Mouse (Mus musculus) MEL (cell line): ENCODE measurements at regions not wholly inside any gene's neighbourhood (a gene's known extent, or its start where the extent isn't known, plus 50 kb on each side); places are given as distances from the start of the nearest gene placed in this dataset.

Experiments
- DNase-seq: peaks from one replicate; pipeline ENCODE4 v3.0.0; 2011; ENCODE audit warnings: low read depth, low spot score
- H3K27ac ChIP-seq: 2 replicates; pipeline ENCODE4 v1.5.1; 2012; ENCODE audit warnings: low read depth, mild to moderate bottlenecking, control low read depth, low read length, moderate library complexity; ENCODE audit not compliant: control insufficient read depth
- H3K27me3 ChIP-seq, 2 experiments: fragments of 150-350 bp in 1 of 2; sonication (generic) in 1 of 2; 2 replicates each; pipeline ENCODE4 v1.6.1; 2012; ENCODE audit warnings: low read length in 2 of 2, mild to moderate bottlenecking in 2 of 2, improper control_type of control experiment in 1 of 2, moderate library complexity in 1 of 2; ENCODE audit not compliant: insufficient read depth in 2 of 2, control insufficient read depth in 1 of 2
- H3K36me3 ChIP-seq, 2 experiments: 2 replicates each; pipeline ENCODE4 v1.6.1; 2012 to 2014; ENCODE audit warnings: low read length in 2 of 2, improper control_type of control experiment in 1 of 2, inconsistent platforms in 1 of 2, mild to moderate bottlenecking in 1 of 2; ENCODE audit not compliant: insufficient read depth in 2 of 2, control insufficient read depth in 1 of 2
- H3K4me1 ChIP-seq, 2 experiments: fragments of 150-350 bp in 1 of 2; sonication (generic) in 1 of 2; 2 replicates each; pipeline ENCODE4 v1.6.1; 2012; ENCODE audit warnings: low read length in 2 of 2, improper control_type of control experiment in 1 of 2, mild to moderate bottlenecking in 1 of 2; ENCODE audit not compliant: insufficient read depth in 2 of 2, control insufficient read depth in 1 of 2
- H3K4me3 ChIP-seq, 2 experiments: fragments of 150-350 bp in 1 of 2; sonication (generic) in 1 of 2; 2 replicates each; pipeline ENCODE4 v1.5.1; 2012; ENCODE audit warnings: low read depth in 2 of 2, low read length in 2 of 2, mild to moderate bottlenecking in 2 of 2, moderate library complexity in 2 of 2, control low read depth in 1 of 2, improper control_type of control experiment in 1 of 2; ENCODE audit not compliant: control insufficient read depth in 1 of 2, insufficient read depth in 1 of 2
- H3K79me2 ChIP-seq: 2 replicates; pipeline ENCODE4 v1.6.1; 2012; ENCODE audit warnings: mild to moderate bottlenecking, low read length, moderate library complexity; ENCODE audit not compliant: control insufficient read depth, poor library complexity, insufficient read depth
- H3K9ac ChIP-seq: 2 replicates; pipeline ENCODE4 v1.6.1; 2012; ENCODE audit warnings: low read depth, mild to moderate bottlenecking, control low read depth, low read length, moderate library complexity; ENCODE audit not compliant: control insufficient read depth, poor library complexity, severe bottlenecking
- H3K9me3 ChIP-seq: fragments of 150-350 bp; sonication (generic); replicated peaks from 2 replicates; pipeline ENCODE4 v1.6.1; 2012; ENCODE audit warnings: mild to moderate bottlenecking, low read length, improper control_type of control experiment, moderate library complexity; ENCODE audit not compliant: insufficient read depth
- BHLHE40 ChIP-seq: IDR thresholded peaks from 2 replicates; pipeline ENCODE4 v1.6.1; 2012; ENCODE audit warnings: low read depth, mild to moderate bottlenecking, inconsistent platforms, low read length, improper control_type of control experiment, borderline replicate concordance
- CHD1 ChIP-seq: IDR thresholded peaks from 2 replicates; pipeline ENCODE4 v1.6.1; 2012; ENCODE audit warnings: low read depth, mild to moderate bottlenecking, inconsistent platforms, low read length, improper control_type of control experiment
- CHD2 ChIP-seq: IDR thresholded peaks from 2 replicates; pipeline ENCODE4 v1.6.1; 2011; ENCODE audit warnings: low read length, improper control_type of control experiment
- EP300 ChIP-seq, 2 experiments: IDR thresholded peaks; 2 replicates each; pipeline ENCODE4 v1.6.1; 2011; ENCODE audit warnings: improper control_type of control experiment in 2 of 2, low read length in 2 of 2, low read depth in 1 of 2, mild to moderate bottlenecking in 1 of 2
- GABPA ChIP-seq: IDR thresholded peaks from 2 replicates; pipeline ENCODE4 v1.6.1; 2012; ENCODE audit warnings: low read depth, mild to moderate bottlenecking, inconsistent platforms, low read length, improper control_type of control experiment, moderate library complexity
- GATA1 ChIP-seq: IDR thresholded peaks from 2 replicates; pipeline ENCODE4 v1.6.1; 2011; ENCODE audit warnings: low read depth, low read length, improper control_type of control experiment
- JUND ChIP-seq: IDR thresholded peaks from 2 replicates; pipeline ENCODE4 v1.6.1; 2011; ENCODE audit warnings: low read depth, mild to moderate bottlenecking, improper control_type of control experiment, low read length
- KAT2A ChIP-seq: conservative IDR thresholded peaks from 2 replicates; pipeline ENCODE4 v1.6.1; 2012; ENCODE audit warnings: low read depth, low read length, improper control_type of control experiment, inconsistent platforms
- MAFK ChIP-seq: IDR thresholded peaks from 2 replicates; pipeline ENCODE4 v1.6.1; 2011; ENCODE audit warnings: low read depth, mild to moderate bottlenecking, low read length, improper control_type of control experiment, borderline replicate concordance
- MAX ChIP-seq: IDR thresholded peaks from 2 replicates; pipeline ENCODE4 v1.6.1; 2011; ENCODE audit warnings: low read length, improper control_type of control experiment
- NRF1 ChIP-seq: IDR thresholded peaks from 2 replicates; pipeline ENCODE4 v1.6.1; 2014; ENCODE audit warnings: low read depth, mild to moderate bottlenecking, inconsistent platforms, low read length, improper control_type of control experiment, moderate library complexity; ENCODE audit not compliant: poor library complexity, insufficient read depth, severe bottlenecking
- POLR2A ChIP-seq, 2 experiments: IDR thresholded peaks; 2 replicates each; pipeline ENCODE4 v1.6.1; 2011 to 2012; ENCODE audit warnings: low read length in 2 of 2, mild to moderate bottlenecking in 2 of 2, control low read depth in 1 of 2, improper control_type of control experiment in 1 of 2, low read depth in 1 of 2, moderate library complexity in 1 of 2; ENCODE audit not compliant: control insufficient read depth in 1 of 2, insufficient read depth in 1 of 2, poor library complexity in 1 of 2
- POLR2AphosphoS5 ChIP-seq: IDR thresholded peaks from 2 replicates; pipeline ENCODE4 v1.6.1; 2012; ENCODE audit warnings: low read depth, borderline replicate concordance, mild to moderate bottlenecking, inconsistent platforms, low read length, moderate library complexity, mixed read lengths
- SMC3 ChIP-seq: IDR thresholded peaks from 2 replicates; pipeline ENCODE4 v1.6.1; 2011; ENCODE audit warnings: low read depth, low read length, improper control_type of control experiment
- TAL1 ChIP-seq: IDR thresholded peaks from 2 replicates; pipeline ENCODE4 v1.6.1; 2012; ENCODE audit warnings: mild to moderate bottlenecking, inconsistent platforms, low read length, moderate library complexity, mixed read lengths
- TCF12 ChIP-seq: IDR thresholded peaks from 2 replicates; pipeline ENCODE4 v1.6.1; 2014; ENCODE audit warnings: low read depth, mild to moderate bottlenecking, inconsistent platforms, low read length, improper control_type of control experiment, moderate library complexity
- USF1 ChIP-seq: IDR thresholded peaks from 2 replicates; pipeline ENCODE4 v1.6.1; 2014; ENCODE audit warnings: low read depth, mild to moderate bottlenecking, inconsistent platforms, low read length, improper control_type of control experiment, moderate library complexity
- USF2 ChIP-seq, 2 experiments: IDR thresholded peaks; 2 replicates each; pipeline ENCODE4 v1.6.1; 2011 to 2012; ENCODE audit warnings: improper control_type of control experiment in 2 of 2, low read length in 2 of 2, borderline replicate concordance in 1 of 2, inconsistent platforms in 1 of 2, low read depth in 1 of 2, mild to moderate bottlenecking in 1 of 2; ENCODE audit not compliant: insufficient read depth in 1 of 2
- ZC3H11A ChIP-seq: IDR thresholded peaks from 2 replicates; pipeline ENCODE4 v1.6.1; 2012; ENCODE audit warnings: low read depth, mild to moderate bottlenecking, inconsistent platforms, low read length, improper control_type of control experiment
- ZNF384 ChIP-seq: IDR thresholded peaks from 2 replicates; pipeline ENCODE4 v1.6.1; 2012; ENCODE audit warnings: low read depth, mild to moderate bottlenecking, inconsistent platforms, low read length, improper control_type of control experiment

- Histone ChIP-seq H3K27ac (no peak overlapping the region), H3K79me2 (no peaks in the 10 kb centered on the region), H3K9me3 (no peaks in the 10 kb centered on the region), H3K4me3 (no peak overlapping the region), H3K9ac (no peak overlapping the region), H3K27me3 (no peaks in the 10 kb centered on the region), H3K36me3 (no peaks in the 10 kb centered on the region), H3K4me1 (no peaks in the 10 kb centered on the region)
- no peak for DNase-seq
- no peak for TF ChIP-seq CHD2
- TF ChIP-seq POLR2AphosphoS5 = no peak
- no peak for TF ChIP-seq USF2 (IDR thresholded peaks at IDR 0.05; ENCODE audit: borderline replicate concordance in 1 of 2, insufficient read depth in 1 of 2, low read depth in 1 of 2, low read length in 2 of 2)
- no peak for TF ChIP-seq ZNF384
- TF ChIP-seq TAL1 = no peak
- TF ChIP-seq ZC3H11A = no peak
- no peak for TF ChIP-seq TCF12
- no peak for TF ChIP-seq GABPA
- no peak for TF ChIP-seq SMC3
- no peak for TF ChIP-seq MAFK
- TF ChIP-seq USF1 = no peak
- no peak for TF ChIP-seq JUND
Observed at GRCm38 (mm10) chr16:9358651-9359050, 528.8 kb downstream of the 1810013L24Rik start.

GRCm38 (mm10) chr16:9359399-9360135 is 529.7 kb downstream of the 1810013L24Rik start:
- DNase-seq = no peak
- Histone ChIP-seq H3K27me3 (no peaks in the 10 kb centered on the region), H3K9me3 (no peaks in the 10 kb centered on the region), H3K79me2 (no peaks in the 10 kb centered on the region), H3K4me1 (no peaks in the 10 kb centered on the region), H3K36me3 (no peaks in the 10 kb centered on the region), H3K27ac (no peak overlapping the region), H3K9ac (no peak overlapping the region), H3K4me3 (no peak overlapping the region)
- no peak for TF ChIP-seq GABPA
- TF ChIP-seq TAL1 = no peak
- no peak for TF ChIP-seq CHD1
- TF ChIP-seq POLR2A (IDR thresholded peaks at IDR 0.05; ENCODE audit: control insufficient read depth in 1 of 2, insufficient read depth in 1 of 2, low read depth in 1 of 2, low read length in 2 of 2, poor library complexity in 1 of 2) = no peak
- TF ChIP-seq MAFK = no peak
- TF ChIP-seq MAX = no peak
- no peak for TF ChIP-seq KAT2A
- TF ChIP-seq TCF12 = no peak
- TF ChIP-seq EP300 (IDR thresholded peaks at IDR 0.05; ENCODE audit: low read depth in 1 of 2, low read length in 2 of 2) = no peak
- no peak for TF ChIP-seq JUND
- no peak for TF ChIP-seq GATA1
- TF ChIP-seq BHLHE40 = no peak
- TF ChIP-seq ZNF384 = no peak
- no peak for TF ChIP-seq NRF1
